Mouse (Mus musculus) lung, adult 18-20 months (tissue): ENCODE results near the gene Rragd.

Experiments
- DNase-seq, 2 experiments: peaks; one replicate each; pipeline ENCODE4 v3.0.0; 2022; ENCODE audit warnings: mixed read lengths in 2 of 2

The Rragd gene

GRCm38 (mm10) chr4:33049601-33050000, 66.8 kb downstream of the Rragd start:
- DNase-seq: no peak

DNA sequence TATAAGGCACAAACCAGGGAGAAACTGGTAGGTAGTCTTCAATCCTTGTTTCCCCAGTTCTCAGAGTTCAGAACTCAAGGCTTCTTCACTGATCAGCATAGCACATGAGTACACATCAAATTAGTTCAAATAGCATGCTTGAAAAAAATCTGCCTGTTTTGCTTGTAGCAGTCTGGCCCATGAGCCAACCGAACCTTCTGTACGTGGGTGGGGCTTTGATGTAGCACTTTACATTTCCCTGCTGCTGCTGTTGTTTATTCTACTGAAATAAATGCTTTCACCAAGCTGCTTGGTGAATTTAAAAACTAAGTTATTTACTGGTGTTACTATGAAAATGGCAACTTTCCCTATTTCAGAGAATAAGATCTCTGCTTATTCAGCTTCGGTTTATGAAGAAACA, 69.2 kb downstream of the Rragd start:
- DNase-seq: no peak

DNA sequence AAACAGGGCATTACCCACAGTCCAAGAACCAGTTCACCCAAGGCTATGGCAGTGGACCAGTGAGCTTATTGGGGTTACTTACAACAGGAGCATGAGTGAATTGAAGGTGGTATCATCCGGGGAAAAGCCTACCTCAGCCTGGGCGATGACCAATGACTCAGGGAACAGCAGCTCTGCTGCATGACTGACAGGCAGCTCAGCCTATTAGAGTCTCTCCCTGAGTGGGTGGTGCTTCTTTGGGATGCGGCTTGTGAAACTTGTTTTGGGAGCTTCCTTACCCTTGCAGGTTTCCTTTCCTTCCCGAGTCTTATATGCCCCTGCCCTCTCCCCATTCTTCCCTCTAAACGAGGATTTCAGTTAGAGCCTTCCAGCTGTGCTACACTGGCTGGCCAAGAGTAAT, 69.8 kb downstream of the Rragd start:
- no peak for DNase-seq

GRCm38 (mm10) chr4:33054426-33054825, 71.6 kb downstream of the Rragd start:
- DNase-seq: no peak

DNA sequence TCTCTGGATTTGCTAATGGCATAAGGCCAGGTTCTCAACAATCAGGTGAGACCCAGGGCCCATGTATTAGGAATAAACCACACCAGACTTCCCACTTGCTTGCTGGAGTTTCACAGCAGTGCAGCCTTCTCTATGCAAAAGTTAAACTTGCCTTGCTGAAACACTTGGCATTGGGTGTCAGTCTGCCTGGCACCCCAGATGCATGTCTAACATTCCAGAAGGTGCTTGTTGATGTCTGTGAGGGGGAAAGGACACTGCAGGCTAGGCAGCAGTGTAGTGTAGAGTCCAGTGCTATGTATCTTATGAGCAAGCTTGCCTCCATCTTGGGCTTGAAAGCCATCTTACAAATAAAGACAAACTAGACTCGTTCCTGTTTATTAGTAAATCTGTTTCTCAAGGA, 73.5 kb downstream of the Rragd start:
- DNase-seq: no peak

GRCm38 (mm10) chr4:33057890-33058687, 75.3 kb downstream of the Rragd start:
- DNase-seq: peak; percentile 32 to 51

- no peak for DNase-seq
These were observed 78.3 kb downstream of the Rragd start for GRCm38 (mm10) chr4:33061158-33061557.

GRCm38 (mm10) chr4:33062981-33063380, 80.1 kb downstream of the Rragd start, which contains the start of gene Gabrr2:
Gabrr2 (plus strand) TSS chr4:33062999.
- DNase-seq: peak in 1 of 2 experiments; percentile 13

DNA sequence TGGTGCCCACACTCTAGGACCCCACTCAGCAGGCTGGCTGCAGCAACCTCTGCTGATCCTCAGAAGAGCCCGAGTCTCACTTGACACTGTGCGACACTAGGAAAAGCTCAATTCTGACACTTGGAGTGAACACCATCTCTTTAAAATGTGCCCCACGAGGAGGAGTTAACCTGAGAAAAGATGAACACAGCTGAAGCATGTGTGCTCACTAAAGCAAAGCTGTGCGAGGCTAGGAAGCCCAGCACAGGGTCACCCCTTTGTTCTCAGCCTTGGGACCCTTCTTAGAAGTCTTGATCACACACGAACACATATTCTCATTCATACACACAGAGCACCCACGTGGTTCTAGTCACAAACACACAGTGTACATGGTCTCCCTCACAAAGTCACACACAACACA, 82.1 kb downstream of the Rragd start:
- DNase-seq: no peak

- no peak for DNase-seq
These were observed 83.6 kb downstream of the Rragd start for GRCm38 (mm10) chr4:33066223-33066960.

- DNase-seq: no peak
These were observed 84.5 kb downstream of the Rragd start for GRCm38 (mm10) chr4:33067331-33067730.

GRCm38 (mm10) chr4:33067826-33068225, 85.0 kb downstream of the Rragd start:
- DNase-seq: no peak

GRCm38 (mm10) chr4:33068894-33069293, 86.1 kb downstream of the Rragd start:
- no peak for DNase-seq

- no peak for DNase-seq
These were observed 87.5 kb downstream of the Rragd start for GRCm38 (mm10) chr4:33070326-33070725.

- DNase-seq: no peak
These were observed 88.5 kb downstream of the Rragd start for GRCm38 (mm10) chr4:33071337-33071736.
